Mouse (Mus musculus) heart, postnatal 0 days (tissue): ENCODE measurements around the gene Manf.

Experiments
- CTCF ChIP-seq: IDR thresholded peaks from 2 replicates; pipeline ENCODE4 v1.5.1; 2016; ENCODE audit warnings: antibody characterized with exemption, control low read depth, low read depth
- EP300 ChIP-seq: IDR thresholded peaks from 2 replicates; pipeline ENCODE4 v1.6.1; 2016; ENCODE audit warnings: antibody characterized with exemption, low read depth

DNA sequence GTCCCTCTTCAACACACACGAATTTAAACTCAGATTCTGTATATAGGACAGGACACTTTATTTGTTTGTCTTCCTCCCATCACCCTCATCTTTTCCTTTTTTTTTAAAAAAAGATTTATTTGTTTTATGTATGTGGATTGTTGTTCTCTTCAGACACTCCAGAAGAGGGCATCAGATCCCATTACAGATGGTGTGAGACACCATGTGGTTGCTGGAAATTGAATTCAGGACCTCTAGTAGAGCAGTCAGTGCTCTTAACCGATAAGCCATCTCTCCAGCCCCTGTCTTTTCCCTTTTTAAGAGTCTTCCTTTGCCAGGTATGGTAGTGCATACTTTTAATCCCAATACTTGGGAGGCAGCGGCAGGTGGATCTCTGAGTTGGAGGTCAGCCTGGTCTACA, 35.1 kb downstream of the Manf start:
- TF ChIP-seq CTCF (no peak), EP300 (no peak)
